Mouse (Mus musculus) monocyte, adult 2 months (primary cell): ENCODE measurements around the gene Hs3st6.

Experiments used
- DNase-seq, 2 experiments: peaks; one replicate each; pipeline ENCODE4 v3.0.0; 2022; ENCODE audit warnings: low spot score in 2 of 2, low read depth in 1 of 2

The Hs3st6 gene

DNA sequence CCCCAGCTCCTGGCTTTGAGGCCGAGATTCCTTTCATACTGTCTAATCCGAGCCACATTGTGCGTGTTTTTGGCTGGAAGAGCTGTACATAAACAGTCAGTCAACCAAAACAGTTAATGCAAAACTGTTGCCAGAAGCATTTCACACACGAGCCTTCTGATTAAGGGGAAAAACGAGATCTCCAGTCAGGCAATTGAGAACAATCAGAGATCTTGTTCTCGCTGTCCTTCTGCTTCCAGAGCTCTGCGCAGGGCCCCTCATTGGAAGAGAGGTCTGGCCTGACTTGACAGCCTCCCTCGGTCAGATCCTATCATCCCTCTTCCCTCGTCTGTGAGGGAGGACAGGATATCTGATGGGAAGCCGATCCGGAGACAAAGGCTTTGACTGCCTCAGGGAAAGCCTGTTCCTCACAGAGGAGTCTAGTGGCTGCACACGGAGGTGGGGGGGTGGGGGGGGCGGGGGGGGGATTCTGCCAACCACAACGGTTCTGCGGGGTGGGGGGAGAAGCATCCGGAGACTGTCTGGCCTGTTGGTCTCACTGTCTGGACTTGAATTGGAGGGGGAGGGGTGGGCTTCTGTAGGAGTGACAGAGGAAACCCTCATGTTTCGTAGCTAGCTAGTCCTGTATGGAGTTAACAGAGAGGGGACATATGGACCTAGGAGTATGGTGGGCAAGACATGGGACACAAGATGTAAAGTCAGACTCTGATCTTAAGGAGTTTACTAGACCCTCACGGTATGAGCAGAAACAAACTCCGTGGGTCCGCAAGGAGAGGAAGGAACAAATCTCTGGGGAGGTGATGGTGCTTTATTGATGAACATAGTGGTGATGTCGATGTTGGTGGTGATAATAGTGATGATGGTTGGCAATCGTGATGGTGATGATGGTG, 12.5 kb downstream of the Hs3st6 start:
- DNase-seq: no peak

DNA sequence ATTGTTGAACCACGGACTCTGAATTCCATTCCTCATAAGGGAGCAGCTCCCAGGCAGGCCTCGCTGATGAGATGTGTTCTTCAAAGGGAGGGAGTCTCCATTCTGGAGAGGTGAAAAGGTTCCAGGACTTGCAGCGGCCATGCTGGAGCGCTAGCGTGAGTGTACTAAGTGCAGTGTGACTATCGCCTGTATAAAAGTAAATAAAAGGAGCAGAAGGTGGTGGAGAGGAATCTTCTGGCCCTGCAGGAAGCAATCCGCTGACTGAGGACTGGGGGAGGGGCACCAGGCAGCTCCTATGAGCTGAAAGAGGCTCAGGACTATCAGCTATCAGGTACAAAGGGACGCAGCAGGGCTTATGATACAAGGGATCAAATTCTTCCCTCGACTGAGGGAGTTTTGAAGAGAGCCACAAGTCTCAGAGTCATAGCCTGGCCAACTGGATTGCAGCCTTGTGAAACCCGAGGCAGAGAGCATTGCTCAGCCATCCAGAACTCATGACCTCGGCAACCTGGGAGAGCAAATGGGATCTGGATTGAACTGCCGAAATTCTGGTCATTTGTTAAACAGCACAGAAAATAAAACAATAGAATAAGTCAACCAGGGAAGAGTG, 13.6 kb downstream of the Hs3st6 start:
- DNase-seq: no peak

DNA sequence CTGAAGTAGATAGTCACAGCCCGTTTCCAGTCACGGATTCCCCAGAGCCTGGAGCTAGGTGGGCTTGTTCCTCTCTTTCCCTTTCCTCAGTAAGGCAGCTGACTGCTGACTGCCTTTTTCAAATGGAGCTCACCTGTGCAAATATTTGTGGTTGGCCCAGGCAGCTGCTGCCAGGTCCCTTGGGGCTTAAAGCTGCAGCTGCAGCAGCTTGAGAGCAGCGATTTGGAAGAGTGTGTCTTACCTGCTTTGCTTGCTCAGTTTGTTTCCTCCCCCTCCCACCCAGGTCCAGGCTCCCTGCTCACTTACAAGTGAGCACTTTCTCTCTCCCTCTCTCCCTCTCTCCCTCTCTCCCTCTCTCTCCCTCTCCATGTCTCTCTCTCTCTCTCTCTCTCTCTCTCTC, 16.4 kb downstream of the Hs3st6 start:
- no peak for DNase-seq

DNA sequence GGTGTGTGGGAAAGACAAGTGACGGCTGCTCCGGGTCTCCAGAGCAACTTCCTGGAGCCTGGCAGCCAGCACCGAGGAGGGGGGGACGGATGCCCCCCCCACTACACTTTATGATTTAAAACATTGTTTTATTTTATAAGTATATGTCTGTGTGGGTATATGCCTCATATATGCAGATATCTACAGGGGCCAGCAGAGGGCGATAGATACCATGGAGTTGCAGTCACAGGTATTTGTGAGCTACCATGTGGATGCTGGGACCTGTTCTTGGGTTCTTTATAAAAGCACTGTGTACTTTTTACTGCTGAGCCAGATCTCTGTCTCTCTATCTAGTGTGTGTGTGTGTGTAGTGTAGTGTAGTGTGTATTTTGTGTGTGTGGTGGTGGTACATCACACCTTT, 20.5 kb downstream of the Hs3st6 start:
- DNase-seq: no peak

DNA sequence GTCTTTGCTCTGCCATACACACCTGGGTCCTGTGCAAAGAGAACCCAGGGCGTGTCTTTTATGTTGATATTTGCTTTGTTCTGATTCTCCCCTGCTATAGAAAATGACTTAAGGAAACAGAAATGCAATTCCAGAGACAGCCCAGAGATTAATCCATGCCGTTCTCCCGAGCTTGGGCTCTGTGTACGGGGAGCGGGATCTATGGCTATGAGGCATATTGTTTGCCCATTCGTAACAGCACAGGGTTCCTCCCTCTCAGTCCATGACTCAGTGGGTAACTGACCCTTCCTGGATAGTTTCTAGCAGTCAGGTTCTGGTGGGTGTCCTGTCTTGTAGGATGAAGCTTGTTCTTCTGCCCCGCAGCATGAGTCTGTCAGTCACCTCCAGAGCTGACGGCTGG, 22.4 kb downstream of the Hs3st6 start:
- no peak for DNase-seq

DNA sequence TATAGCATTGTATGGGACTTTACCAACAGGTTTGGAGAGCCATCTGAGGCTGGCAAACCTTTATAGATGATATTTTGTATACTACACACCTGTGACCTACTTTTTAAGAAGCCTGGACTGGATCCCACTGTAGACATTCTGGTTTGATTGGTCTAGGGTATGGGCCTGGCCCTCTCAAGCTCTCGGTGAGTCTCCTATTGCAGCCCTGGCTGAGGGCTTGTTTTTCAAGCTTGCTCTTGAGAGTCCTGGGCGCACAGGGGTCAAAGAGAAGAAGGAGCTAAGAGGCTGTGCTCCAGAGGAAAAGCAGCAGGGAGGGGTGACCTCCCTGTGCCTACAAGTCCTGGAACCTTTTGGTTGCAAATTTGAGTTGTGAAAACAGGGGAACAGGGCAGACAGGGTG, 24.3 kb downstream of the Hs3st6 start:
- no peak for DNase-seq

DNA sequence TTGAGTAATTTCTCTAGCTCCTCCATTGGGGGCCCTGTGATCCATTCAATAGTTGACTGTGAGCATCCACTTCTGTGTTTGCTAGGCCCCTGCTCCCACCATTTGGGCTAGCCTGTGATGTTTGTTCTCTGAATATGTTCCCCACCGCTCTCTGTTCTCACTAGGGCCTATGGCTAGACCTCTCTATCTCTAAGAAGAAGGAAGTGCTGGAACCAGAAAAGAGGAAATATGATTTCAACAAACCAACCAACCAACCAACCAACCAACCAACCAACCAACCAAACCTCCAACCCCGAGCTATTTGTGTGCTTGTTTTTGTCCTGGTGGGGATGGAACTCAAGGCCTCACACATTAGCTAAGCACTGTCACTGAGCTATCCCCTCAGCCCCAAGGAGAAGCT, 28.0 kb downstream of the Hs3st6 start:
- no peak for DNase-seq

DNA sequence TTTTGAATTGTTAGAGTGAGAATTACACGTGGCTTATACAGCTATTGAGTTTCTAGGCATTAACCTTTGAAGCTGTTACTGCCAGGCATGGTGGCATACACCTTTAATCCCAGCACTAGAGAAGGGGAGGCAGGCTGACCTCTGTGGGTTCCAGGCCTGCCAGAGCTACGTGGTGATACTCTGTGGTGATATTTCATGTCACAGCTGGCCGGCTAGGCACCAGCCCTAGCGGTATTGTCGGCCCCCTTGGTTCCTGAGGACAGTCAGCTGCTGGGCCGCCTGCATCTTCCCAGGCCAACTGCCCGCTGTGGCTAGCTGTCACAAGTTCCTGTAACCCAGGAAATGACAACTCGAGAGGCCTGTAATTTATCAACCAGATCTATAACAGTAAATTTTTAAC, 39.4 kb downstream of the Hs3st6 start:
- no peak for DNase-seq

DNA sequence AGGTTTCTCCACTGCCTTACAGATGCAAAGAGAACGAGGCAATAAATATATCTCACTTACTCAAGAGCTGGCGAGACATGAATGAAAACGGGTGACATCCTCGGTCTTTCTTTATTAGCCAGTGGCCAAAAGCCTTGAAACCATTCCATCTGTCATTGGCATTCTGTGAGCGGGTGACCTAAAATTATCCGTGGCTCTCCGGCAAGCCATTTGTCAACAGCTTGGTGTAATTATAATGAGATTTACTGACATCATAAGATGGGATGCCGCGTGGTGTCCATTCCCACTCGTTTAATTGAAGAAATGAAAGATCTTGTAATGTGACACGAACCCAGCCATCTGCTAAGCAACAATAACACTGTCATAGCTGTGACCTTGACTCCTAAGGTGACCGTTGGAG, 42.0 kb downstream of the Hs3st6 start:
- DNase-seq: no peak

DNA sequence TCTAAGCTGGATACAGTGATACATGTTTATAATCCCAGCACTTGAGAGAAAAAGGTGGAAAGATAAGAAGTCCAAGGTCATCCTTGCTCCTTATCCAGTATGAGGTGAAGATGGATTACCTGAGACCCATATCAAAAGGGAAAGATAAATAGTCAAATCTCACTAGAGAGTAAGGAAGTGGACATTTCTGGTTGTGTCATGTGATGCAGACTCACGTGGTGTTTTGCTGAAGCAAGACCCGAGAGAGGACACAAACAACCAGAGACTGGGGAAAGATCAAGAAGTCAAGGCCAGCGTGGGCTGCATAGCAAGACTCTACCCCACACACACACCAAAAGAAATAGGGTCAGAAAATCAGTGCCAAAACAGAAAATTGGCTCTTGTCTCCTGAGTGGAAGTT, 44.2 kb downstream of the Hs3st6 start:
- DNase-seq: no peak

DNA sequence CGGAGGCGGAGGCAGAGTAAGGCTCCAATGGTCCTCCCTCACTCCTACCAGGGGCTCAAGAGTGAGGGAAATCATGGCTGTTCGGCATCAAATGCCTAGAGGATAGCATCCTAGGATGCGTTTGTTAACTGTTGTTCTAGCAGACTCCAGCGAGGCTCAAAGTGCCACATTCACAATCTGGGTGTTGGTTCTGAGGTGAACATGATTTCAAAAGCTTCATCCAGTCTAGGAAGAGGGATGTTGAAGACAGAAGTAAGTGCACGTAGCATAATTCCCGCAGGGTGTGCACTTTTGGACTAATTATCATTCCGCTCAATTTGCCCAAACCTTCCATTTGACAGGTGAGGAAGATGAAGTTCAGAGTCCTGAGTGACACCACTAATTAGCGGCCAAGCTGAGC, 45.4 kb downstream of the Hs3st6 start:
- no peak for DNase-seq

DNA sequence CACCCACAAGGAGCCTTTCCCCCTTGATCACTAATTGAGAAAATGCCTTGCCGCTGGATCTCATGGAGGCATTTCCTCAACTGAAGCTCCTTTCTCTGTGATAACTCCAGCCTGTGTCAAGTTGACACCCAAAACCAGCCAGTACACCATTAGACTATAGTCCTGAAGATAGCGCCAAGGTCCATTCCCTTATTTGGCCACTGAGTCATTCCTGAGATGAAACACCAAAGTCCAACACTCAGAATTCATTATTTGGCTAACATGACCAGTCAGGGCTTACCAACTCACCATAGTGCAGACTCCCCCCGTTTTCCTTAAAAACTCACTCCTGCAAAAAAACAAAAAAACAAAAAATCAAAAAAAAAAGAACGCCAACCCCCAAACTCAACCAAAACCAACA, 46.7 kb downstream of the Hs3st6 start:
- DNase-seq: no peak

DNA sequence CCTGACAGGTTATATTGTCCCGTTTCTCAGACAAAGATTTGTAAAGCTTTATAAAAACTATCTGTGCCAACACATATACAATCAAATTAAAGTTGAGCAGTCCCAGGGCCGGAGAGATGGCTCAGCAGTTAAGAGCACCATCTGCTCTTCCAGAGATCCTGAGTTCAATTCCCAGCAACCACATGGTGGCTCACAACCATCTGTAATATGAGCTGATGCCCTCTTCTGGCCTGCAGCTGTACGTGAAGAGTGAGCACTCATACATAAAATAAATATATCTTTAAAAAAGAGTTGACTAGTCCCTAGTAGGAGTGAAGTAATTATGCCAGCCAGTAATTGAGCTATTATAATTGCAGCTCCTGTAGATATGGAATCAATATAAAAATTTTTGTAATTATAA, 47.7 kb downstream of the Hs3st6 start:
- no peak for DNase-seq

DNA sequence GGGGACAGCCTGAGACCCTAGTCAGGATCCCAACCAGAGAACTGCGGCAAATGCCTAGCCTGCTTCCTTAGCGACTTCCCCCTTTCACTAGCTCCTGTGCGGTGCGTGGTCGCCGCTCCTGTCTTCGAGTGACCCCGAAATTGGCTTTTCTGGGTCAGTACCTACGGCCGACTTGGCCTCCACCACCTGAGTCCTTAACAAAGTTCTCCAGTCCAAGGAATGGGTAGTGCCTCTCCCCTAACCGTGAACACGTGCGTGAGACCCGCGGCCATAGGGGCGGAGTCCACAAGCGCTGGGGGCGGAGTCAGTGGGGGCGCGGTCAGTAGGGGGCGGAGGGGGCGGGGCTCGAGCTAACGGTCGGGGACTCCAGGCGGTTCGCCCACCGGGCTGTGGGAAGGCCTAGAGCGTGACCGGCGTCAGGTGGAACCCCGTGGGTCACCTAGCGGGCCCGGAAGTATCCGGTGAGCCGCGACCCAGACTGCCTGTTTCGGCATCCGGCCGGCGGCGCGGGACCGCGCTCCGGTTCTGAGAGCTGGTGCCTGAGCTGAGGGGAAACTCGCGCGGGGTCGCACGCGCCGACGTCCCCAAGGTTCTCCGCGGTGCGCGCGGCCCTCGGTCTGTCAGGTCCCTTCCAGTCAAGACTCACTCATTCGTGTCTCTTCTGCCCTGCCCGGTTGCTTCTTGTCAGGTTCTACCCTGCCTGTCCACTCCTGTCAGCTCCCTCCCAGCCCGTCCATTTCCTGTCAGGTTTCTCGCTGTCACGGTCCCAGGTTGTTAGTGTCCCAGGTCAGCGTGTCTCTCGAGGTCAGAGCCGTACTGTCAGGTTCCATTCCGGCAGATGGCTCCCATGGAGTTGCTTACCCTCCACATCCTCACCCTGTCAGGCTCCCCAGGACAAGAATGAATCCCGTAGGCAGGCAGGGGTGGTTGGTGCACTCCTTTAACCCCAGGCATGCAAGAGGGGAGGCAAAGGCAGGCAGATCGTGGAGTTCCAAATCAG, 51.5 kb downstream of the Hs3st6 start, which contains the start of gene Meiob:
Gene Meiob, plus strand, starts transcription at position 338 of the 1,000 bp plus-strand sequence.
- DNase-seq: peak in 1 of 2 experiments; percentile 22
